Mouse (Mus musculus) small intestine, adult 2 months (tissue): ENCODE results near the gene Ldhd.

Source experiments
- CTCF ChIP-seq: fragments of 200-500 bp; IDR thresholded peaks from 2 replicates; pipeline ENCODE4 v1.5.1; 2012; ENCODE audit warnings: low read depth, mild to moderate bottlenecking, control low read depth, inconsistent platforms, low read length, moderate library complexity, mixed read lengths; ENCODE audit not compliant: insufficient replicate concordance, insufficient read length; ENCODE audit errors: extremely low read depth
- POLR2A ChIP-seq: fragments of 200-500 bp; IDR thresholded peaks from 2 replicates; pipeline ENCODE4 v1.6.1; 2012; ENCODE audit warnings: low read depth, mild to moderate bottlenecking, control low read depth, inconsistent platforms, low read length, moderate library complexity

GRCm38 (mm10) chr8:111648834-111649233 is 18.7 kb upstream of the Ldhd start:
- TF ChIP-seq CTCF, result no peak
- TF ChIP-seq POLR2A, result no peak
